Mouse (Mus musculus) spleen, adult 12 weeks (tissue): ENCODE measurements around the gene Stat5b.

ENCODE experiments used
- DNase-seq: peaks from one replicate; pipeline ENCODE4 v3.0.0; 2022; ENCODE audit warnings: low spot score

Gene Stat5b

DNA sequence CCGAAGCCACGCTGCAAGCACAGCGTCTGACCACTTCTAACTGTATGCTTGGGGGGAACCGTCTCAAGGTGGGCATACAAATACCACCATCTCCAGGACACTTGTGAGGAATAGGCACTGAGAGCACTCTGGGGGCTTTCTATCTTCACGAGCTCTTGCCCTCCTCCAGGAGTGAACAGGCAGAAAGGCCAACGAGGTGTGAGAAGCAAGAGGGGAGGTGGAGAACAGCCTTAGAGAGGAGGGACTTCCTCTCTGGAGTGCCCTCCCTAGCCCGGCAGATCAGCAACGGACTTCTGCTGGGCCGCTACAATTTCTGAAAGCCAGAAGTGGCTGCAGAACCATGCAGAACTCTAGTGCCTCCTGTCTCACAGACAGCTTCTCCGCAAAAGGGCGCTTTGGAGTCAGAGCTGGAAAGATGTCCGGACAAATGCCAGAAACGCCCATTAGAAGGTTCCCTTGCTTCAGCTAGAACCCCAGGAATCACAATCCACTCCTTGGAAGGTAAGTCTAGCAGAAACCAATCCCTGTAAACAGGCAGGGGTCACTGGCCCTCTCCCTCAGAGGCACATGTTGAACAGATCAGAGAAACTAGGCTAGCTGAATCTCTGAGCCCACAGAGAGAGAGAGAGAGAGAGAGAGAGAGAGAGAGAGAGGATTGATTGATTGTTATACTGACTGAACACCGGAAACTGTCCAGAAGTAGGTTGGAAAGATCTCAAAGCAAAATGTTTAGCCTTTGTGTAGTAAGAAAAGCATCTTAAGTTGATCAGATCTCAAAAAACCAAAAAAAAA is 114.4 kb downstream of the Stat5b start:
- no peak for DNase-seq

DNA sequence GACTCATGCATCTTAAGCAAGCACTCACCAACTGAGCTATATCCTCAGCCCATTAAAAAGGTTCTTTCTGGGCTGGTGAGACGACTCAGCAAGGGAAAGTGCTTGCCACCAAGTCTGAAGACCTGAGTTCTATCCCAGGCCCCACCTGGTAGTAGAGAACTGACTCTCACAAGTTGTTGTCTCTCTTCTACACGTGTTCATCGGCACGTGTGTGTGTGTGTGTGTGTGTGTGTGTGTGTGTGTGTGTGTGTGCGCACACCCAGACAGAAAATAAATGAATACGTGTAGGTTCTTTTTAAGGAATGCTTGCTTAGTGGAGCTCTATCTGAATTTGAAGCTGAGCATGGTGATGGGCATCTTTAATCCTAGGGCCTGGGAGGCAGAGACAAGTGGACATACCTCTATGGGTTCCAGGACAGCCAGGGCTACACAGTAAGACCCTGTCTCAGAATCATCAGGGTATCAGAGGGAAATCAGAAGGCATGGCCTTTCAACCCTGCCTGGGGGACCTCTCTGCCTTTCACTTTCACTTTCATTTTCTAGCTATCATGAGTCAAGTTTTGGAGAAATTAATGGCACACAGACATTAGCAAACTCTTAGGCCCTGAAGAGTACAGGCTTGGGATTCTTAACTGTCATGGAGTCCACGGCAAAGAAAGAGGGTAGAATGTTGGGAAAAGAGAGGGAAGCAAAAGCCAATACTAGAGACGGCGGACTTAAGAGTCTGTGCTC is 115.2 kb downstream of the Stat5b start:
- no peak for DNase-seq
